Mouse (Mus musculus): ENCODE results near the gene Egfem1. TPM values are rescaled to one million over a fixed set of nuclear protein-coding genes. Genes with fewer than 3 reads are reported as not detected.

The Egfem1 gene
- total RNA-seq, 2 experiments from 2014 or later: not detected

DNA sequence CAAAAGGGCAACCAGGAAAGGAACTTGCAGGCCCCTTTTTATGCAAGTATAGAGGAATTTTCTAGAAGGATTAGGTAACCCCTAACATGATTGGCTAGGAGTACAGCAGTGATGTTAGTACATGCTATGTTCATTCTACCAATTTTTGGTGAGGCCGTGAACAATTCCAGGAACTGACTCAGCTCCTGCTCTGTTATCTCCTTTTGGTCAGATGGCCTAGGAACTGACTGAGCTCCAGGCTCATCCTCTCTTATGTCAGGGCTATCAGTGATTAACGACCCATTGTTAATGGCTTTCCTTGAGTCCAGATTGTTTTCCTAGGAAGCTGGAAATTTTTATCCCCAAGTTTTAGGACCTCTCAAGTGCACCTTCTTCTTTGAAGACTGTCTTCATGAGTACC lies 457.4 kb downstream of the Egfem1 start:
- ATAC-seq (replicated peaks; ENCODE audit: low FRiP score, poor library complexity, severe bottlenecking): no peak

DNA sequence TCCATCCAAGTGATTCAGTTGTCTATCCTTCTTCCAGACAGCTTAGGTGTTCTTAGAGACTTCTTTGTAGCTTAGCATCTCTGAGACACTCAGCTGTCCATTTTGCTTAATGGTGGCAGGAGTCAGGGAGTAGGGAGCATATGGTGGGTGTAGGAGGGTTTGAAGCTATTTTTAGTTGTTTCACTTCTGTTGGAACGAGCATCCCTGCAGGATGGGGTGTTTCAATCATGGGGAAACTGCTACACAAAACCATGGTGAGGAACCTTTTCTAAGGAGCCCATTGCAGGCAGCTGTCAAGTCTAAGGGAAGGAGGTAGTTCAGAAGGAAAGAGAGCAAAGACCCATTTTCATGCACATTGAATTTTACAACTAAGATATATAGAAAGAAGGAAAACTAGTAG lies 458.1 kb downstream of the Egfem1 start:
- ATAC-seq (replicated peaks; ENCODE audit: low FRiP score, poor library complexity, severe bottlenecking): no peak

DNA sequence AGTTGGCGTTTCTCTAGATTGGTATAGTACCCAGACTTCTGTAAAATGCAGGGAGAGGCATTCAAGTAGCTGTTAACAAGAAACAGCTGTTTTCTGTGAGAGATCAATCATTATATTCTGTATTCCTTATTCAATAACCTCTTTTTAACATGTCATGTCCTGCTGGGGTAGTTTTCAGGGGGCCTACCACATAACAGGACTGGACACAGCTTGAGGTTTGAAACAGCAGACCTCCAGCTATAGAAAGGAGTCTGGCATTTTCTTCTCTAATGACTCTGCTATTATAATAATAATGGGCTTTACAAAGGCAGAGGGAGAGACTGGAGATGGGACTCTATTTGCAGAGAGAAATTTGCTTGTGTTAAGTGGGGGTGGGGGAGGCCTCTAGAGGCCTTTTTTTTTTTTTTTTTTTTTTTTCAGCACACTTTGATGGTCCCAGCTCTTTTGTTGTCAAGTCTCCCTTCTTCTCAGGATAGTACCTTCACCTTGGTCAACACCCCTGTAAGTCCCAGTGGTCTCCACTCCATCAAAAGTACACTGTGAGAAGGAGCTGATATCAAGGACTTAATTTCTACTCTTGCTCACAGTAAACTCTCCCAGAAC lies 459.8 kb downstream of the Egfem1 start:
- no peak for ATAC-seq (replicated peaks; ENCODE audit: low FRiP score, poor library complexity, severe bottlenecking)

DNA sequence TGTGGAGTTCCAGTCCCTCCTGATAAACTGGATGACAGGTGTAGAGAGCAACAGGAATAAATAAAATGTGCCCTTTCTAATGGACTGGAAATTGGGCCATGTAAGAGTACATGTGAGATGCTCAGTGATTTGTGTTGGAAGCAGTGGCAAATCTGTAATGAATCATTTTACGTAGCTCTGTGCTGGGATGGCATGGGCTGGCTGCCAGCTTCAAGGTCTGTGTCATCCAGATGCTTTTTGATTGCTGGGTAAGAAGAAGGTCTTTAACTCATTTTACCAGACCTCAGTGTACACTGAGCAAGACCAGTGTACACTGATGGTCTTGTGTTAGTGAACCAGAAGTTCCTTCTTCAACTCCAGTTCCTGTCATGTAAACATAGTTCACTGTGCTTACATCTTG lies 462.2 kb downstream of the Egfem1 start:
- ATAC-seq (replicated peaks; ENCODE audit: low FRiP score, poor library complexity, severe bottlenecking): no peak

DNA sequence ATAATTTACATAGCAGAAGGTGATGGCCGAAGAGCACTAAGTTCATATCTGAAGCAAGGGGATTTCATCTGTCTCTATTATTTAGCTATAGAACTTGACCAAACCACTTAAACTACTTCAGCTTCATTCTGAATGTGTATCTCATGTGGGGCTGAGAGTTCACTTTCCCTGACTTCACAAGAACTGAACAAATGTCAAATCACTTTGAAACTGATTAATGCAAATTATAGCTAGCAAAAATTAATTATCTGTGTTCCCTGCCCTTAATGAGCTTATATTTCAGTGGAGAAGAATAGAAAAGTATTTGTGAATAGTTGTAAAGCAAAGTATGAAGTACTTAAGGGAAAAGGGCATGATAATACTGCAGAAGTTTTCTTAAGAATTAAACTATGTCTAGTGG lies 481.3 kb downstream of the Egfem1 start:
- no peak for ATAC-seq (replicated peaks; ENCODE audit: low FRiP score, poor library complexity, severe bottlenecking)

DNA sequence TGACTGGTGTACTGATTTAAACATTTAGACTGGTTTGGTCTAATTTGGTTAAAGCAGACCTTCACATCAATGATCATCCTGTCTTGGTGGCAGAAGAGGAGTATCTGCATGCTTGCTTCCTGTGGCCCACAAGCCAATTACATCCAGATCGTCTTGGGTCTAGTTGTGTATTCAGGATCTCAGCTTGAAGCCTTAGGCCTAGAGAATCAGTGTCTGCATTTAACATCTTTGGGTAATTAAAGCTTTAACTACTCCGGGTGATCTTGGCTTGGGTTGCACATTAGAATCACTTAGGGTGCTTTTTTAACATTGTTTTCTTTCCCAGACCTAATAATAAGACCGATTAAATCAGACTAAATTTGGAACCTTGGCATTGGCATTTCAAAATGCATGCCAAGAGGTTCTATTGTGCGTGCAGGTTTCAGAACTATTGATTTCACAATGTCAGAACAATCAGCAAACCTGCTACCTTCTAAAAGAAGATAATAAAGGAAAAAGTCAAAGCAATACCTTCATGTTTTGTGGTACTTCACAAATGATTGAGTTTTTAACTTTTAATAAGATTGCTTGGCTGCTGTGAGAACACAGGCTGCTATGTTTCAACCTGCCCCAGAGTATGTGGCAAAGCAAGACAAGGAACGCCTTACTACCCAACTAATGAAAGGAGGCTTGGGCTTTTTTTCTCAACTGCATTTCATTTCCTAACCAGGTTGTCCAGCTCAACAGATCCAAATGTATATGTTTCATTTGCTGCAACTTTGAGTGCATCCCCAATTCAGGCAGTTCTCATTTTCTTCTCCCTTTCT lies 496.4 kb downstream of the Egfem1 start:
- no peak for ATAC-seq (replicated peaks; ENCODE audit: low FRiP score, poor library complexity, severe bottlenecking)

DNA sequence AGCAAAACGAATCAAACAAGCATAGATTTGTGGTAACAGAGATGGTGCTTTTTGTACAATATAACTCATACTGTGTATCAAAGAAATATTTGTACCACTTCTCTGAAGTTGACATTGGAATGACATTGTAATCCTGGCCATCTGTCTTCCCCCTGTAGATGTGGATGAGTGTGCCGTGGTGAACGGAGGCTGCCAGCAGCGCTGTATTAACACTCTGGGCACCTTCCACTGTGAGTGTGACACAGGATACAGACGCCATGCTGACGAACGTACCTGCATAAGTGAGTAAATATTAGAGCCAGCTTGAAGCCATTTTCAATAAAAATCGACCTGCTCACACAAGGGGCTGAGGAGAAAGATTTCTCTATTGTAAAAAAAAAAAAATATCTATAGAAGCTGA lies 500.9 kb downstream of the Egfem1 start:
- ATAC-seq (replicated peaks; ENCODE audit: low FRiP score, poor library complexity, severe bottlenecking): no peak

DNA sequence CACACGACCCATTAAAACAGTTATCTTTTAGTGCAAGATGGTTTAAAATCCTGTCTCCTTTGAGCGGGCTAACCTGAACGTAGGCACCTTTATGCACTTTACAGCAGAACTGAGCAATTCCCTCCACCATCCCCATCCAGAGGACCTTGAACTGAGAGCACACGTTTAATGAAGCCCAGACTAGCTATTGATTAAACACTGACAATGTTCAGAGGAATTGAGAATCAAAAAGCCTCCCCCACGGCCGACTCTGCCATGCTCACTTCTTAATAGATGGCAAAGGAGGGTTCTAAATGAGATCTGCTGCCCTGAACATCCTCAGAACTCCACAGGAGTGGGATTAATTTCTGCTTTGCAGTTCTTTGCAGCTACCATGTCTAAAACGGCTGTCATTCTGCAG lies 520.3 kb downstream of the Egfem1 start:
- no peak for ATAC-seq (replicated peaks; ENCODE audit: low FRiP score, poor library complexity, severe bottlenecking)

DNA sequence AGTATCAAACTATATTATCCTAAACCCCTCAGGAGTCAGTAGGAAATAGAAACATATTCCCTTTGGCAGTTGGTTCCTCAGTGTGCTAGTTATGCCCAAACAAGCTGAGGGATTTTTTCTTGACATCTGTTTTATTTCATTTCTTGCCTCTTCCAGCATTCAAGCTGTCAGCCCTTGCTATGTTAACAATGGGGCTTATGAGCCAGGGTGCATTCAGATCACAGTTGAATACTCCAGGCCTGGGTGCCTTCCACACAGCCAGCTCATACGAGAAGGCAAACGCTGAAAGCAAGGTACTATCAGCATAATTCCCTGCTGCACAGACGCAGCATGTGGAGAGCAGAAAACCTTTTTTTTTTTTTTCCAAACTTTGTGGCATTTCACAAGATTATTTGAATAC lies 526.9 kb downstream of the Egfem1 start:
- ATAC-seq (replicated peaks; ENCODE audit: low FRiP score, poor library complexity, severe bottlenecking): no peak

DNA sequence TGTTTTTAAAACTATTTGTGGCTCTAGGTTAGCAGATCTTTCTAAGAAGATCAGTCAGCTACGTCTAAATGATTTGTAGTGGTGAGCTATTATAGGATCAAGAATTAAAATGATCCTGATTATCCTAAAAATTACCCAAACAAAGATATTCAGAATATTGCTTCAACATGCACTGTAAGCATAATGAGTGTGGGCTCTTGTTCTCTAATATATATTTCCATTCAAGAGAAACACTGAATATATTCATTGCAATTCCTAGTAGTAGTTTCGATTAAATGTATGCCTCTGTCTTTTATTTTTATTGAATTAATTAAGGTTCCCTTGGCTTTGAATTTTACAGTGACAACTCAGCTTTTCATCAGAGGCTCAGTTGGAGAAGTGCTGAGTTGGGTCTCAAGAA lies 527.4 kb downstream of the Egfem1 start:
- ATAC-seq (replicated peaks; ENCODE audit: low FRiP score, poor library complexity, severe bottlenecking): no peak

DNA sequence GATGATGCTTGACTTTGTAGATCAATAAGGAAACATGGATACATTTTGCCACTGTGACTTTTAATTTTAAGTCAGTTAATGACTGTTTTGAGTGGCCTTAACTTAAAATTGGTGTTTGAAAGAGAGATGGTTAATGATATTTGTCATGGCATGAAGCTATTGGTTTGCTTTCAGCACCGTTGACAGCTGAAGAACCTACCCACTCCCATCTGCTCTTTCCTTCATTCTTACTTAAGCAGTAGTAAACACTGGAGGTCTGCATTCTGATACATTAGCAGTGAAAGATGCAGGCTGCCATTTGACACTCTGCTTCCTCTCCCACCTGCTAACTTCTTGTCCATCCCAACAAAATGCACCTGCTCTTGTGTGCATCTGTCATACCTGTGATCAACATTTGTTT lies 537.8 kb downstream of the Egfem1 start:
- no peak for ATAC-seq (replicated peaks; ENCODE audit: low FRiP score, poor library complexity, severe bottlenecking)

DNA sequence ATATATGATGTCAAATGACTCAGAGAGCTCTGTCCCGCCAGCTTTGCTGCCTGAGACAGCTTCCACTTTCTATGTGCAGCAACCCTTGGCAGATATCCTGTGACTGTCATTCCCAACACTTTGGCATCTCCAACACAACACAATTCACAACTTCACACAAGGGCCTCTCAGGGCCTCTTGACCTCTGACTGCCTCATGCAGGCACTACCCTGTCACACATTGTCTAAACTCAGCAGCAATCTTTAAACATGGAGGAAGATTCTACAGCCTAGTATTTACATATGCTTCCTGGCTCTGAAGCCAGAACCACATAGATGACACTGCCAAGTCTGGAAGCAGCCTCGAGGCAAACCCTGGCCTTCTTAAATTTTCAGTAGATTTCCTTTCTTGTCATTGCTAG lies 558.0 kb downstream of the Egfem1 start:
- no peak for ATAC-seq (replicated peaks; ENCODE audit: low FRiP score, poor library complexity, severe bottlenecking)

DNA sequence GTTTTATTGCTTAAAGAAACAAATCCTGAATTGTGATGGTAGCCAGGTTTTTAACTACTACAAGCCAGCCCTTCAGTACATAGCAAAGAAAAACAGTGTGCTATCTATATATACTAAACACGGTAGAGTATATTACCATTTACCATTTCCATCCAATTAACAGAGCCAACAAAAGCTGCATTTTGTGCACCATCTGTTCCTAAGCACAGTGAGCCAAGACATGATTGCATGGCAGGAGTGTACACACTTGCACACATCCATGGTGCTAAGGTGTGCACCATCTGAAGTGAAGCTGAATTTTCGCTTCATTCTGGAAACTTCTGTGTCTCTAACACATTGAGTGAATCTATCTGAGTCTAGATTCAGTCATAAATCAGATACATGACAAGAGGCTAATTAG lies 585.0 kb downstream of the Egfem1 start:
- no peak for ATAC-seq (replicated peaks; ENCODE audit: low FRiP score, poor library complexity, severe bottlenecking)

DNA sequence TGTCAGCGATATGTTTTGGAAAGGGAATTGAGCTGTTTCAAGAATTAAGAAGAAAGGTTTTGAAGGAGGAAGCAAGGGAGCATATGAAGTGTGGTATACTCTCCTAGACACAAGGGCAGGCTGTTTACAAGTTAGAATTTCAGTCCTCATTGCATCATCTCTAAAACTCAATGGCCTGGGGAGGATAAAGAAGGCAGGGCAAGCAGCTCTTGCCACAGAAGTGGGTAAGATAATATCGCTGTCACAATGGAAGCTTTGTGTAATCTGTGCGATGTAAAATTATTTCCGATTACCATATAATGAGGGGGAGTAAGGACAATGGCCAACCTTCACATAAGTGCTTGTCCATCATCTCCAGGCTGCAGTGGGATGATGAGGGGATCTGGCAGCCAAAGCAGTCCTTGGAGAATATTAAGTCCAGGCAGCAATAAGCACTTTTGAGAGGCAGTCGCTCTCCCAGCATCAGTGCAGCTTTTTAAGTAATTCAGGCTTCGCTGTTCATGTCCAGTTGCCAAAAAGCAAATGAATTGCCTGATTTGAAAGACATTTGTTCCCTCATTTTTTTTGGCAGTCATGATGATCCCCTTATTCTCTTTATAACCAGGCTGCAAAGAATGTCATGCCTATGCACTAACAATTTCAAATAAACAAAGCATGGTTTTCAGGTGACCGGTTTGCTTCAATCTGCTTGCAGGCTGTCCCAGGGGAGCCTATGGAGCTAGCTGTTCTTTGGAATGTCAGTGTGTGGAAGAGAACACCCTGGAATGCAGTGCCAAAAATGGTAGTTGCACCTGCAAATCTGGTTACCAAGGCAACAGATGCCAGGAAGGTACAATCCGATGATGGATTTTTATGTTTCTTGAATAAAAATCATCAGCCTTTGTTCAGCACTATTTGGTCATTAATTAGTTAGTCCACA lies 607.8 kb downstream of the Egfem1 start:
- no peak for ATAC-seq (replicated peaks; ENCODE audit: low FRiP score, poor library complexity, severe bottlenecking)

DNA sequence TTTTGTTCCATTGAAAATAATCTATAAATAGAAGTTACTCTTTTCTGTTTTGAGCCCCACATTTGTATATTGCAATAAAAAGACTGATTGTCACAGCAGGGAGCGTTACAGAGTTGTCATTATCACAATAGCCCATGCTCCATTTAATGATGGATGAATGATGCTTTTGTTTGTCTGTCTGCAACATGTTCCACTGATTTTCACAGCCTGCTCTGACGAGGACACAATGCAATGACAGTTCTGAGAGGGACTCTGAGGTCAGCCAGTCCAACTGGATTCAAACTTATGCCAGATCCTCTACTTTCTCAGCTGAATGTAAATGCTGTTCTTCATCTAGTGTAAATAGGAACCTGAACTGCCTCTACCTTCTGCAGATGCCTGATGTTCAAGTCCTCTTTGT lies 619.3 kb downstream of the Egfem1 start:
- no peak for ATAC-seq (replicated peaks; ENCODE audit: low FRiP score, poor library complexity, severe bottlenecking)

DNA sequence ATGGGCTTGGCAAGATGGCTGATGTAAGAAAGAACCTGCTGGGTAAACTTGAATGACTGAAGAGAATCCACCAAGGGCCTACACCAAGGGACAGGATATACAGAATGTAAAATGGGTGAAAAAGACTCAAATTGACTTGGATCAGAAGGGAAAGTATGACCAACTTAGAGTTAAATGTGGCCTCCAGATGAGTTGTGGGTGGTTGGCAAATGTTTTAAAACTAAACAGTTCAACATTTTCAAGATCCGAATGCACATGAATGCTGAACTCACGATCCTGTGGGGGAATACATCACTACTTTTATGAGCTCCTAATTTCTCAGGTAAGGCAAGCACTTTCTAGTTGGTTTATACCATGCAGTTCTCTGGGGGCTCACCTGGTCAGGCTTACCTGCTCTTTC lies 625.0 kb downstream of the Egfem1 start:
- ATAC-seq (replicated peaks; ENCODE audit: low FRiP score, poor library complexity, severe bottlenecking): no peak

DNA sequence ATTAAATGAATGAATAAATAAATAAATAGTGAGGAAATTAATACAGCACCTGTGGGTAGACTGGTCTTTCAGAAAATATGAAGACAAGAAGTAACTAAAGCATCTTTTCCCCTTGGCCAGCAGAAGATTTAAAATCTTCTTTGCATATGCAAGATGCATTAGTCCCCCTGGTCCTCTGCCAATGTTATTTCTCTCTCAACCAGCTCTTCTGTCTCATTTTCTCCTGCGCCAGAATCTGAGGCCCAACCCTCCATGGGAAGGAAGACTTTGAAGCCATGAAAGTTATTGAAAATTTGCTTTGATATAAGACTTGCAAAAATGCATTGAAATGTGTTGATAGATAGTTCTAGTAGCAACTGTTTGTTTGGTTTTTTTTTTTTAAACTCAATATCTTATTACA lies 625.6 kb downstream of the Egfem1 start:
- no peak for ATAC-seq (replicated peaks; ENCODE audit: low FRiP score, poor library complexity, severe bottlenecking)

DNA sequence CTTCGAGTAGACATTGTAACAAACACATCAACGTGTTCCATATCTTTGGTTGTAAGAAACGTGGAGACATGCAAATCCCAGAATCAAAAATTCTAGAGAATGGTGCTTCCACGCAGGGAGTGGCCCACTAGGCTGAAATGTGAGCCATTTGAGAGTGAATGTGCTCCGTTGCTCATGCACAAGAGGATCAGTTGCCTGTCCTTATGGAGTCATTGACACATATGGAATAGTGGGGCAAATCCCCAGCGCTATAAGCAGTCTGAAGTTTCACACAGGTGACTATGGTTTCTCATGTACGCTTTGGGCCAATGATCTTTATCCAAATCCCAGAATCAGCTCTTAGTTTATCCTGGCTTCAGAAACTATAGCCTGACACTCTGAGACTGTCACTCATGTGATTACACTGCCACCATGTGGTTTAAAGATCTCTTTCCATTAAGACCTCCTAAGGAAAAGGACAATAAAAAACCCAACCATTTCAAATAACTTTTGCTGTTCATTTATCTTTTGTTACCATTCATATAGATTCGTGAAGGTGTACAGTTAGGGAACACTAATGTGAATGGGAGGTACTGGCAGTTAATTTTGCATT lies 644.6 kb downstream of the Egfem1 start:
- ATAC-seq (replicated peaks; ENCODE audit: low FRiP score, poor library complexity, severe bottlenecking): no peak

DNA sequence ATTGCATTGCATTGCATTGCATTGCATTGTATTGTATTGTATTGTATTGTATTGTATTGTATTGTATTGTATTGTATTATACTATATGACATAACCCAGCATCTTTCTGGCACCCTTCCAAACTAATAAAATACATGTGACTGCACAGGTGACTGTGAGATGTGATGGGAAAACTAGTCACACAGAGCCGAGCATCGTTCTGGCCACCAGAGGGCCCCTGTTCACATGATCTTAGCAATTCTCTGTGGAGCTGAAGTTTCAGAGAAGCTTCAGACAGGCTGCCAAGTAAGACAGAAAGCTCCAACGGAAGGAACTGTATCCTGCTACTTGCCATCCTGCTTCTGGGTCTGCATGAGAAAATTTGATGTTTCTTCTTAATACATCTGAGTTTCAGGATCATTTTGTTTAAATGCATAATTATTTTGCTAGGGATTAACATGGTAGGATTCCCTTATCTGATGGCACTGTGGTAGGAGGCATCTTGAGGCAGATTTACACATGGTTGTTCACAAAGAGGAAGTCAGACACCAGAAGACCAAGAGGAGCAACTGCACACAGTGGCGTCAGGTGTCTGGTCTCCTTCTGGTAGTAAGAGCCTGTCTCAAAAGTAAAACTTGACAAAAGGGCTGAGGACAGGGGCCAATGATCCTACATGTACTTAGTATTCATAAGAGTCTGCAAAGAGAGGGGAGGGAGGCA lies 648.4 kb downstream of the Egfem1 start:
- ATAC-seq (replicated peaks; ENCODE audit: low FRiP score, poor library complexity, severe bottlenecking): no peak

DNA sequence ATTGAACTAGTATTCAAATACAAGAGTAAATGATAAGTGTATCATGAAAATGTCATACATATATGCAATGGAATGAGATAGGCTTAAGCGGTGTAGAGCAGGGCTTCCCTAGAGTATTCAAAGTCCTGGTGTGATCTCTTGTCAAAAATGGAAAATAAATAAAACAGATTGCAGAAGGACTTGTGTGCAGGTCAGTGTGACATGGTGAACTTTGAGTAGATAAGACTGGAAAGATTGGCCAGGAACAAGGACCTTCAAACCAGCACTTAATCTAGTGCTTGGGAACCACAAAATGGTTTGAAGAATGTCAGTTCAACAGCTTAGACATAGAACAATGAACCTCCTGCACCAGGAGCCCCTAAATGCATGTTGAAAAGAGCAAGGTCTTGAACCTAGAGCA lies 649.7 kb downstream of the Egfem1 start:
- ATAC-seq (replicated peaks; ENCODE audit: low FRiP score, poor library complexity, severe bottlenecking): no peak
